Mouse (Mus musculus): ENCODE results near the gene Ric3. TPM values are rescaled to one million over a fixed set of nuclear protein-coding genes. Genes with fewer than 3 reads are reported as not detected.

Gene Ric3
- total and polyA plus RNA-seq, 3 experiments = not detected

GRCm38 (mm10) chr7:109010720-109011595 is 72.2 kb downstream of the Ric3 start:
- no peaks in the 10 kb centered on the region for H3K36me3 ChIP-seq (ENCODE audit: control insufficient read depth in 1 of 2, insufficient read depth in 2 of 2, low read length in 2 of 2)
- H3K79me2 ChIP-seq (ENCODE audit: control insufficient read depth, insufficient read depth, low read length, poor library complexity) = no peaks in the 10 kb centered on the region
- H3K9ac ChIP-seq (ENCODE audit: control insufficient read depth, low read depth, low read length, poor library complexity, severe bottlenecking) = no peak overlapping the region
- H3K27me3 ChIP-seq (ENCODE audit: control insufficient read depth in 1 of 2, insufficient read depth in 2 of 2, low read length in 2 of 2) = no peaks in the 10 kb centered on the region
- no peak overlapping the region for H3K4me3 ChIP-seq (ENCODE audit: control insufficient read depth in 1 of 2, insufficient read depth in 1 of 2, low read depth in 2 of 2, low read length in 2 of 2)
- no peak overlapping the region for H3K27ac ChIP-seq (ENCODE audit: control insufficient read depth, low read depth, low read length)
- H3K9me3 ChIP-seq (replicated peaks; ENCODE audit: insufficient read depth, low read length) = no peaks in the 10 kb centered on the region
- TF ChIP-seq GABPA (IDR thresholded peaks at IDR 0.05; ENCODE audit: low read depth, low read length) (no peak), MEF2A (IDR thresholded peaks at IDR 0.05; ENCODE audit: extremely low read depth, insufficient replicate concordance, low read depth, low read length, poor library complexity, severe bottlenecking) (no peak), POLR2AphosphoS2 (IDR thresholded peaks at IDR 0.05; ENCODE audit: low read length) (no peak), SIN3A (IDR thresholded peaks at IDR 0.05; ENCODE audit: low read length) (no peak), KAT2A (conservative IDR thresholded peaks at IDR 0.05; ENCODE audit: low read depth, low read length) (no peak)
- DNase-seq (ENCODE audit: low read depth, low spot score) = no peak
- no peaks in the 10 kb centered on the region for H3K4me1 ChIP-seq (ENCODE audit: control insufficient read depth in 1 of 2, insufficient read depth in 2 of 2, low read length in 2 of 2)

- TF ChIP-seq CHD2 (IDR thresholded peaks at IDR 0.05; ENCODE audit: low read length) = no peak
- TF ChIP-seq JUND (IDR thresholded peaks at IDR 0.05; ENCODE audit: low read depth, low read length) = no peak
- TF ChIP-seq RAD21 (IDR thresholded peaks at IDR 0.05; ENCODE audit: low read depth, low read length) = no peak
- no peak for TF ChIP-seq MYC (IDR thresholded peaks at IDR 0.05; ENCODE audit: low read depth, low read length)
- no peak for TF ChIP-seq TAL1 (IDR thresholded peaks at IDR 0.05; ENCODE audit: low read length)
- TF ChIP-seq NELFE (IDR thresholded peaks at IDR 0.05; ENCODE audit: low read depth, low read length) = no peak
- TF ChIP-seq ZKSCAN1 (IDR thresholded peaks at IDR 0.05; ENCODE audit: low read depth, low read length) = no peak
- no peak for TF ChIP-seq POLR2AphosphoS2 (IDR thresholded peaks at IDR 0.05; ENCODE audit: low read length)
- no peak for TF ChIP-seq MAFK (IDR thresholded peaks at IDR 0.05; ENCODE audit: borderline replicate concordance, low read depth, low read length)
- no peak for TF ChIP-seq MAZ (IDR thresholded peaks at IDR 0.05; ENCODE audit: low read depth, low read length)
- TF ChIP-seq MYB (IDR thresholded peaks at IDR 0.05; ENCODE audit: low read depth, low read length) = no peak
- Histone ChIP-seq H3K27me3 (ENCODE audit: control insufficient read depth in 1 of 2, insufficient read depth in 2 of 2, low read length in 2 of 2) (no peaks in the 10 kb centered on the region), H3K27ac (ENCODE audit: control insufficient read depth, low read depth, low read length) (no peak overlapping the region), H3K4me1 (ENCODE audit: control insufficient read depth in 1 of 2, insufficient read depth in 2 of 2, low read length in 2 of 2) (no peaks in the 10 kb centered on the region), H3K79me2 (ENCODE audit: control insufficient read depth, insufficient read depth, low read length, poor library complexity) (no peaks in the 10 kb centered on the region), H3K36me3 (ENCODE audit: control insufficient read depth in 1 of 2, insufficient read depth in 2 of 2, low read length in 2 of 2) (no peaks in the 10 kb centered on the region), H3K9me3 (replicated peaks; ENCODE audit: insufficient read depth, low read length) (no peaks in the 10 kb centered on the region), H3K9ac (ENCODE audit: control insufficient read depth, low read depth, low read length, poor library complexity, severe bottlenecking) (no peak overlapping the region), H3K4me3 (ENCODE audit: control insufficient read depth in 1 of 2, insufficient read depth in 1 of 2, low read depth in 2 of 2, low read length in 2 of 2) (no peak overlapping the region)
- no peak for DNase-seq (ENCODE audit: low read depth, low spot score)
Observed at GRCm38 (mm10) chr7:109009260-109009659, 73.9 kb downstream of the Ric3 start.

Measured in MEL (cell line).